Mouse (Mus musculus): ENCODE results near the gene Akr1b3. TPM values are rescaled to one million over a fixed set of nuclear protein-coding genes. Genes with fewer than 3 reads are reported as not detected.
A peak's percentile ranks its signal among the peaks of the same experiment; 100 is the strongest.
"Not testable (repeated sequence)": the region's sequence is repeated elsewhere in the genome, so short reads cannot be mapped to it uniquely, and the experiment has no call there.

Gene Akr1b3
- total and polyA plus RNA-seq, 2 experiments from 2014 or later: 165 to 175 TPM

DNA sequence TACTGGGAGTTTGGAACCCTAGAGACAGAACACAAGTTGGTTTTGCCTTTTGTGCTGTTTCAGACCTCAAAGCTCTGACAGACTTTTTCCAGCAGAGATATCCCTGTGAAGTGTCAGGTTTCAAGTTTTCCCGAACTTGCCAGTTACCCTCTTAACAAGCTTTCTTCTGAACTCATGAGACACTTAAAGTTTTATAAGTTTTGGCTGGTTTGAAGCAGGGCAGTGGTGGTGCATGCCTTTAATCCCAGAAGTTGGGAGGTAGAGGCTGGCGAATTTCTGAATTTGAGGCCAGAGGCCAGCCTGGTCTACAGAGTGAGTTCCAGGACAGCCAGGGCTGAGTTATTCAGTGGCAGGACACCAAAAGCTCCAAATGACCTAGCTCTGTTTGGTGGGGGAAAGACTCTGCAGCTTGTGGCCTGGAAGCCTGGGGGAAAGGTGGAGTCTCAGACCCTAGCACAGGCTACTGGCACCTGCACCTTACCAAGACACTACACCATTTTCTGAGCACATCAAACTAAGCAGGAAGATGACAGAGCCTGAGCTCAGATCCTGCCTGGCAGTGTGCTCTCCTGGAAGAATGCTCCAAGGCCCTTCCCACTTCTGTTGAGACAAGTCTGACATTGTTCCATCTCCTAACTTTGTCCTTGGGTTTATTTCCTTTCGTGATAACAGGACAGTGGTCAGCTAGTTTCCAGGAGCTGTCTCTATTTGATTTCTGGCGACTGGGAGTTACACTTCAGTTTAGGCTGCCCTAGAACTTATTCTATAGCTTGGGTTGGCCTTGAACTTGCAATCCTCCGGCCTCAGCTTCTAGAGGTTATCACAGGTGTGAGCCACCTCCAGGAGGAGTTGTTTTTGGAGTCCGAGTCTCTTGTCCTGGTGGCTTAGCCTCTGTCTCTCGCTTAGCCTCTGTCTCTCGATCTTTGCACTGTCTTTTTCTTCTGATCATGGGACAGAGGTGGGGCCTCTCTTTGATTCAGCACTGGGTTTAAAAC is 37.4 kb upstream of the Akr1b3 start:
- Histone ChIP-seq H3K27me3 (ENCODE audit: control insufficient read depth, insufficient read depth, low read length) (no peaks in the 10 kb centered on the region), H3K9ac (replicated peaks; ENCODE audit: low read depth, low read length) (0 out of 2 replicates have a peak overlapping the region, but pooled peaks have one; percentile 29), H3K4me1 (ENCODE audit: control insufficient read depth, insufficient read depth) (peaks cover 10% of the 10 kb centered on the region; the same call in 1 of the 2 replicates), H3K9me3 (replicated peaks; ENCODE audit: control insufficient read depth, low read length) (no peaks in the 10 kb centered on the region), H3K4me2 (ENCODE audit: low read depth, low read length) (peak overlapping the region; percentile 58), H3K27ac (ENCODE audit: low read depth) (peak overlapping the region; percentile 22; the same call in 1 of the 2 replicates), H3K36me3 (replicated peaks; ENCODE audit: control insufficient read depth, insufficient read depth, low read length) (no peaks in the 10 kb centered on the region), H3K4me3 (ENCODE audit: low read depth, low read length) (peak overlapping the region; percentile 36; the same call in 1 of the 2 replicates)
- DNase-seq (ENCODE audit: low spot score): peak; percentile 29
- no peak for TF ChIP-seq EP300 (IDR thresholded peaks at IDR 0.05; ENCODE audit: low read depth)
- TF ChIP-seq CTCF (IDR thresholded peaks at IDR 0.05; ENCODE audit: low read depth): no peak
- ATAC-seq (ENCODE audit: insufficient read depth, low read depth): no peak
- WGBS: 55% methylated on average over 8 of the region's 8 CpGs

DNA sequence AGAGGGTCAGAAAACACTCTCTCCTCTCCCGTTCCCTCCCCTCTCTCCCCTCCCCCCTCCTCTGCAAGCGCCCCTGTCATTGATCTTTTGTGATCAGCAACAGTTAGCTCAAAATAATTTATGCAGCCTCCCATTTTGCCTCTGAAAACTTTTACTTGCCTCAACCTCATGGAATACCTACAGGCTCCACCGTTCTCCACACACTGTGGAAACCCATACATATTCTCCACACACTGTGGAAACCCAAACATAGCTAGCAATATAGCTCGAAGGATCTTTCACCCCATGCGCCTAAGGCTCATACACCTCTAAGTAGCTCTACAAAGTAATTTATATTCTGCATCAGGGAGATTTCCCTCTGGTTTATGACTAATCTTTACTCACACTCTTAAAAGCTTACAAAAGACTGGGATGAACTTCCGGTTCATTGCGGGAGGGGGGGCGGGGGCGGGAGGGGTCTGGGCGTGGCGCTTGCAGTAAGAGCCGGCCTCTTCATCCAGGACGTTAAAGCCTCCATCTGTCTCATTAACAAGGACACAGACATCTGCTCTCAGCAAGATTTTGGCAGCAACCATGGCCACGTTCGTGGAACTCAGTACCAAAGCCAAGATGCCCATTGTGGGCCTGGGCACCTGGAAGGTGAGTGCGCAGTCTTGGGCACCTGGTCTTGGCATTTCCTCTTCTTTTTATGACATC is 36.5 kb upstream of the Akr1b3 start, which contains the start of gene Akr1b8:
Gene Akr1b8, plus strand, starts transcription at position 462 of the 696 bp plus-strand sequence.
- peak; percentile 62 for ATAC-seq (ENCODE audit: insufficient read depth, low read depth)
- Histone ChIP-seq H3K9me3 (replicated peaks; ENCODE audit: control insufficient read depth, low read length) (no peaks in the 10 kb centered on the region), H3K36me3 (replicated peaks; ENCODE audit: control insufficient read depth, insufficient read depth, low read length) (no peaks in the 10 kb centered on the region), H3K4me1 (ENCODE audit: control insufficient read depth, insufficient read depth) (peaks cover 10% of the 10 kb centered on the region; the same call in 1 of the 2 replicates), H3K27ac (ENCODE audit: low read depth) (peak within 1 kb of the TSS; percentile 22; the same call in 1 of the 2 replicates), H3K4me2 (ENCODE audit: low read depth, low read length) (peak within 1 kb of the TSS; percentile 58), H3K4me3 (ENCODE audit: low read depth, low read length) (peak within 1 kb of the TSS; percentile 36), H3K27me3 (ENCODE audit: control insufficient read depth, insufficient read depth, low read length) (no peaks in the 10 kb centered on the region), H3K9ac (replicated peaks; ENCODE audit: low read depth, low read length) (peak within 1 kb of the TSS; percentile 29; the same call in 1 of the 2 replicates)
- DNase-seq (ENCODE audit: low spot score): peak; percentile 36
- TF ChIP-seq CTCF (IDR thresholded peaks at IDR 0.05; ENCODE audit: low read depth) (no peak), EP300 (IDR thresholded peaks at IDR 0.05; ENCODE audit: low read depth) (no peak)
- 14% methylated on average over 16 of the region's 16 CpGs for WGBS

DNA sequence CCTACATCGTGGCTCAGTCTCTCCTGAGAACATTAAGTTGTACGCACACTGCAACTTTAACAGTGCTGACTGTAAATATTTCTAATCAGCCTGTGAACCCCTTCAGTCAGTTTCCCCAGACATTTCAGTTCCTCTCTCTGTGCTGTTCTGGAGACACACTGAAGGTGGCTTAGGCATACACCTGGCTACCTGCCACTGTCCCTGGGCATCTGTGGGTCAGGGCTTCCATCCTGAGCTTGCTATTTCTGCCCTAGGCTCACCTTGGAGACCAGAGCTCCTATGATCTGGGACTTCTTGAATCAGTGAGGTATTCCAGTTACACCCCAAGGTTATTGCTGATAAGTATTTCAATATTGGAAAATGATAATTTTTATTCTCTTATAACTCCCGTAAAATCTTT is 35.1 kb upstream of the Akr1b3 start:
- Histone ChIP-seq H3K4me3 (ENCODE audit: low read depth, low read length) (no peak overlapping the region), H3K36me3 (replicated peaks; ENCODE audit: control insufficient read depth, insufficient read depth, low read length) (no peaks in the 10 kb centered on the region), H3K9ac (replicated peaks; ENCODE audit: low read depth, low read length) (no peak overlapping the region), H3K9me3 (replicated peaks; ENCODE audit: control insufficient read depth, low read length) (no peaks in the 10 kb centered on the region), H3K4me1 (ENCODE audit: control insufficient read depth, insufficient read depth) (peaks cover 10% of the 10 kb centered on the region; the same call in 1 of the 2 replicates), H3K27me3 (ENCODE audit: control insufficient read depth, insufficient read depth, low read length) (no peaks in the 10 kb centered on the region), H3K4me2 (ENCODE audit: low read depth, low read length) (no peak overlapping the region), H3K27ac (ENCODE audit: low read depth) (no peak overlapping the region)
- WGBS: 92% methylated on average over 3 of the region's 3 CpGs
- no peak for TF ChIP-seq EP300 (IDR thresholded peaks at IDR 0.05; ENCODE audit: low read depth)
- TF ChIP-seq CTCF (IDR thresholded peaks at IDR 0.05; ENCODE audit: low read depth): no peak
- DNase-seq (ENCODE audit: low spot score) (no peak), ATAC-seq (ENCODE audit: insufficient read depth, low read depth) (no peak)

DNA sequence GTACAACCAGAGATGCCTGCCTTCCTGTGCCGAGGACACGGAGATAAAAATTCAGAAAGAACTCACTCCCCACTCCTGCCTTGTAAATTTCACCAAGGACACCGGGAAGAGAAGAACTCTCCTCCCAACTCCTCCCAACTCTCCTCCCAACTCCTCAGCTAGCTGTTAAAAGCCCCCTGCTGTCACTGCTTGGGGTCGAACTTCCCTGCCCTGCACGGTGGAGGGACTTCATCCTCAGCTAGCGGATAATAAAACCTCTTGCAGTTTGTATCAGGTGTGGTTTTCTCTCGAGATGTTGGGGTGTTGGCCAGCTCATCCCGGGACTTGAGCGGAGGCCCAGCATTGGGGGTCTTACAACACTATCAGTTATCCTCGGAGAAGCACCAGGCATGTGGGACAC is 34.2 kb upstream of the Akr1b3 start:
- H3K36me3 ChIP-seq (replicated peaks; ENCODE audit: control insufficient read depth, insufficient read depth, low read length); DNase-seq (ENCODE audit: low spot score); ATAC-seq (ENCODE audit: insufficient read depth, low read depth); H3K9ac ChIP-seq (replicated peaks; ENCODE audit: low read depth, low read length); H3K4me2 ChIP-seq (ENCODE audit: low read depth, low read length); H3K27ac ChIP-seq (ENCODE audit: low read depth); H3K4me3 ChIP-seq (ENCODE audit: low read depth, low read length); H3K9me3 ChIP-seq (replicated peaks; ENCODE audit: control insufficient read depth, low read length); H3K27me3 ChIP-seq (ENCODE audit: control insufficient read depth, insufficient read depth, low read length): not testable (repeated sequence)
- H3K4me1 ChIP-seq (ENCODE audit: control insufficient read depth, insufficient read depth): peaks cover 10% of the 10 kb centered on the region; the same call in 1 of the 2 replicates
- 33% methylated on average over 9 of the region's 10 CpGs for WGBS

DNA sequence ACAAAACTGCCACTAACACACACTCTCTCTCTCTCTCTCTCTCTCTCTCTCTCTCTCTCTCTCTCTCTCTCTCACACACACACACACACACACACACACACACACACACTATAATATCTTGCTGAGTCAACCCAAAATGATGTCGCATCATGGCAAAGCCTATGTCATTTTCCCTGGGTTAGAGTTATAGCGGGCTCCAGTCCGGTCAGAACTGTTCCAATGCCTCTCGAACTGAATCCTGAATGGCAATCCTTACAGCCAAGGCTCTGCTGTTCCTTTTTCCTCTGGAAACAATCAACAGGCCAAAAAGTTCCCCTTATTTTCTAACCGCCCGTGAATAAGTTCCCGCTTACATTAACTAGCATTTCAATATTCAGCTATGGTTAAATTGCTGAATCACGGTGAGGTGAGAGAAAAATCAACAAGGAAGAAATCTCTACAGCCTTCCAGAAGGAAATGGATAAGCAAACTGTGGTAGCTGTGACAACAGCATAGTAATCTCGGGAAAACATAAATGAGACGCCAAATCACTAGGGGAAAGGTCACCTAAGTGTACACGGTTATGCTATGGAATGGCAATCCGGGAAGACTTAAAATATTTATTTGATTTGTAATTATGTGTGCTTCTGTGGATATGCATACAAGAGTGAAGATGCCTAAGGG is 32.9 kb upstream of the Akr1b3 start:
- Histone ChIP-seq H3K9me3 (replicated peaks; ENCODE audit: control insufficient read depth, low read length) (no peaks in the 10 kb centered on the region), H3K4me1 (ENCODE audit: control insufficient read depth, insufficient read depth) (peaks cover 15% of the 10 kb centered on the region), H3K4me2 (ENCODE audit: low read depth, low read length) (no peak overlapping the region), H3K27ac (ENCODE audit: low read depth) (no peak overlapping the region), H3K27me3 (ENCODE audit: control insufficient read depth, insufficient read depth, low read length) (no peaks in the 10 kb centered on the region), H3K9ac (replicated peaks; ENCODE audit: low read depth, low read length) (no peak overlapping the region), H3K4me3 (ENCODE audit: low read depth, low read length) (no peak overlapping the region), H3K36me3 (replicated peaks; ENCODE audit: control insufficient read depth, insufficient read depth, low read length) (no peaks in the 10 kb centered on the region)
- TF ChIP-seq CTCF (IDR thresholded peaks at IDR 0.05; ENCODE audit: low read depth): no peak
- no peak for TF ChIP-seq EP300 (IDR thresholded peaks at IDR 0.05; ENCODE audit: low read depth)
- 74% methylated on average over 12 of the region's 12 CpGs for WGBS
- DNase-seq (ENCODE audit: low spot score) (no peak), ATAC-seq (ENCODE audit: insufficient read depth, low read depth) (no peak)
